ENCODE assay signal across 23 mouse cellular contexts in genomic region chr2:116808554-116808953, GRCm38 (mm10).
"Had no signal": no experiment of that assay in that cellular context is flagged by ENCODE, and none has a peak within 500 bp of the region (broad histone marks: within the 10 kb centered on the region; RNA-seq: fewer than 3 reads in every experiment).

No protein-coding gene starts in this region.

- H3K4me1 ChIP-seq: liver, embryonic 12.5 days; liver, embryonic 15.5 days; megakaryocyte, embryonic 14.5 days; neural tube, embryonic 12.5 days had no signal

- ATAC-seq: intestine, embryonic 15.5 days; liver, embryonic 12.5 days had no signal

- H3K4me2 ChIP-seq: intestine, embryonic 15.5 days; kidney, embryonic 15.5 days; limb, embryonic 13.5 days; liver, embryonic 12.5 days; liver, embryonic 15.5 days; lung, embryonic 15.5 days; neural tube, embryonic 12.5 days; neural tube, embryonic 15.5 days had no signal

- H3K9ac ChIP-seq: intestine, embryonic 15.5 days; kidney, embryonic 15.5 days; limb, embryonic 13.5 days; liver, embryonic 12.5 days; liver, embryonic 15.5 days; lung, embryonic 15.5 days; neural tube, embryonic 12.5 days; neural tube, embryonic 15.5 days had no signal

- H3K36me3 ChIP-seq: intestine, embryonic 15.5 days; kidney, embryonic 15.5 days; limb, embryonic 10.5 days; limb, embryonic 13.5 days; liver, embryonic 12.5 days; liver, embryonic 15.5 days; lung, embryonic 15.5 days; neural tube, embryonic 12.5 days; neural tube, embryonic 15.5 days had no signal

- H3K4me3 ChIP-seq: intestine, embryonic 15.5 days; kidney, embryonic 15.5 days; left cerebral cortex, adult 2 months; limb, embryonic 10.5 days; limb, embryonic 13.5 days; liver, embryonic 12.5 days; liver, embryonic 15.5 days; lung, embryonic 15.5 days; megakaryocyte, embryonic 14.5 days; neural tube, embryonic 12.5 days; neural tube, embryonic 15.5 days had no signal

- DNase-seq: kidney, adult 11 months; kidney, adult 8-10 months; kidney, postnatal 10 days; kidney, postnatal 36 days; layer of hippocampus, postnatal 36 days; liver; lung, adult 18-20 months; lung, postnatal 10 days; lung, postnatal 36 days; retina, postnatal 1 day; thymus, adult 18-20 months; thymus, postnatal 36 days had no signal

- H3K27me3 ChIP-seq: intestine, embryonic 15.5 days; kidney, embryonic 15.5 days; limb, embryonic 13.5 days; liver, embryonic 12.5 days; liver, embryonic 15.5 days; lung, embryonic 15.5 days; megakaryocyte, embryonic 14.5 days; neural tube, embryonic 12.5 days; neural tube, embryonic 15.5 days had no signal

- H3K27ac ChIP-seq: intestine, embryonic 15.5 days; kidney, embryonic 15.5 days; left cerebral cortex, adult 2 months; limb, embryonic 10.5 days; limb, embryonic 13.5 days; liver, embryonic 12.5 days; liver, embryonic 15.5 days; lung, embryonic 15.5 days; neural tube, embryonic 12.5 days; neural tube, embryonic 15.5 days had no signal

- H3K9me3 ChIP-seq: intestine, embryonic 15.5 days; kidney, embryonic 15.5 days; limb, embryonic 10.5 days; limb, embryonic 13.5 days; liver, embryonic 12.5 days; liver, embryonic 15.5 days; lung, embryonic 15.5 days; megakaryocyte, embryonic 14.5 days; neural tube, embryonic 12.5 days; neural tube, embryonic 15.5 days had no signal
